8 mouse cellular contexts compared by ENCODE assay signal in the genomic region with DNA sequence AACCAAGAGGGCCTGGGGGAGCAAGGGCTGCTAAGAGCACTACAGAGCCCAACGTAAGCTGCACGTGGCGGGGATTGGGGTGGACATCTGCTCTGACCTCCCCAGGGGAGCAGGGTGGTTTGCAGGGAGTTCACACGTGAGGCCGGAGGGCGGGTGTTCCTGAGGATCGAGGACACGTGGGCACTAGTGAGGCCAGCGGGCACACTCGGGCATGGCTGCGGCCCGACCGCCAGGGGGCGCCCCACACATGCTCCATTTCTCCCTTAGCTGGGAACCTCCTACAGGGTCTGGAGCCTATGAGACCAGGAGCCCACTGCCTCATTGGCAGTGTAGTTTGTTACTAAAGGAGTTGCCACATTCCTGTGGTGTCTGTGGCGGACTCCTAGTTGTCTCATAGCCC. TPM values are rescaled to one million over a fixed set of nuclear protein-coding genes. Genes with fewer than 3 reads are reported as not detected.
DNase-seq lines count a peak whose midpoint lies in the region; ATAC-seq and TF ChIP-seq lines count a peak whose summit lies in the region.

No protein-coding gene starts in this region.

- peak; percentile 52 for TF ChIP-seq CTCF in E14TG2a.4 (conservative IDR thresholded peaks at IDR 0.05; ENCODE audit: low read length)

- H3K4me2 ChIP-seq in heart, embryonic 14.5 days (ENCODE audit: low read length) = peak overlapping the region; percentile 38
- H3K4me2 ChIP-seq in lung, embryonic 16.5 days (ENCODE audit: low read depth, low read length) = no peak overlapping the region

- peak; percentile 87 for DNase-seq in adrenal gland, postnatal 25 days
- peak; percentile 57 for DNase-seq in layer of hippocampus, adult 9-11 months
- DNase-seq in right cerebral cortex, postnatal 10 days (ENCODE audit: low spot score in 2 of 2) = peak; percentile 70 to 80
- DNase-seq in yolk sac, embryonic 10.5 days (ENCODE audit: low spot score) = peak; percentile 60

- H3K4me1 ChIP-seq in E14TG2a.4 (replicated peaks; ENCODE audit: low read depth, low read length) = peaks cover 65% of the 10 kb centered on the region
- H3K4me1 ChIP-seq in heart, embryonic 14.5 days (ENCODE audit: control insufficient read depth in 2 of 2, insufficient read depth in 2 of 2, low read length in 2 of 2) = peaks cover 34 to 58% of the 10 kb centered on the region in 2 experiments
- peaks cover 27% of the 10 kb centered on the region for H3K4me1 ChIP-seq in lung, embryonic 16.5 days (replicated peaks; ENCODE audit: control insufficient read depth, insufficient read depth, low read length)

- no peak overlapping the region for H3K27ac ChIP-seq in heart, embryonic 14.5 days (replicated peaks in 1 of 2; ENCODE audit: control insufficient read depth in 1 of 2, insufficient read depth in 1 of 2, low read depth in 2 of 2, low read length in 2 of 2)
- H3K27ac ChIP-seq in lung, embryonic 16.5 days (ENCODE audit: low read length) = no peak overlapping the region

- H3K27me3 ChIP-seq in E14TG2a.4 (ENCODE audit: insufficient read depth, low read length) = peaks cover 79% of the 10 kb centered on the region
- H3K27me3 ChIP-seq in heart, embryonic 14.5 days (ENCODE audit: control insufficient read depth, insufficient read depth, low read length) = peaks cover 21% of the 10 kb centered on the region
- H3K27me3 ChIP-seq in lung, embryonic 16.5 days (ENCODE audit: control insufficient read depth, insufficient read depth, low read depth, low read length) = peaks cover 59% of the 10 kb centered on the region

- peak overlapping the region; percentile 35; the same call in 1 of the 2 replicates for H3K4me3 ChIP-seq in E14TG2a.4 (replicated peaks; ENCODE audit: low read length)
- no peak overlapping the region for H3K4me3 ChIP-seq in heart, embryonic 14.5 days (ENCODE audit: control insufficient read depth in 1 of 2, insufficient read depth in 1 of 2, low read depth in 1 of 2, low read length in 2 of 2)
- no peak overlapping the region for H3K4me3 ChIP-seq in lung, embryonic 16.5 days (ENCODE audit: low read length)

- H3K36me3 ChIP-seq in E14TG2a.4 (ENCODE audit: insufficient read depth, low read length) = no peaks in the 10 kb centered on the region
- no peaks in the 10 kb centered on the region for H3K36me3 ChIP-seq in heart, embryonic 14.5 days (ENCODE audit: control insufficient read depth, insufficient read depth, low read length)
- H3K36me3 ChIP-seq in lung, embryonic 16.5 days (ENCODE audit: control insufficient read depth, insufficient read depth, low read length) = no peaks in the 10 kb centered on the region

- H3K9ac ChIP-seq in heart, embryonic 14.5 days (ENCODE audit: low read length) = no peak overlapping the region
- H3K9ac ChIP-seq in lung, embryonic 16.5 days (ENCODE audit: low read length) = no peak overlapping the region

- peak; percentile 74 for ATAC-seq in erythroblast, adult 5-6 weeks (replicated peaks; ENCODE audit: low FRiP score, poor library complexity, severe bottlenecking)
- no peak for ATAC-seq in heart, embryonic 14.5 days (ENCODE audit: insufficient number of reproducible peaks, insufficient read depth, low FRiP score, low read depth)
- peak; percentile 15; the same call in 1 of the 2 replicates for ATAC-seq in lung, embryonic 16.5 days (ENCODE audit: low read depth)

- H3K9me3 ChIP-seq in E14TG2a.4 (ENCODE audit: low read length) = no peaks in the 10 kb centered on the region
- no peaks in the 10 kb centered on the region for H3K9me3 ChIP-seq in heart, embryonic 14.5 days (ENCODE audit: control insufficient read depth, low read length)
- no peaks in the 10 kb centered on the region for H3K9me3 ChIP-seq in lung, embryonic 16.5 days (ENCODE audit: control insufficient read depth, low read length)

- WGBS in heart, embryonic 14.5 days = 12% methylated on average over 15 of the region's 15 CpGs
- 15% methylated on average over 15 of the region's 15 CpGs for WGBS in lung, embryonic 16.5 days

RNA-seq across cellular contexts. Expression of gene Tmem200b, which starts 5.1 kb away (rescaled TPM):
- total RNA-seq in adrenal gland, postnatal 25 days (2021) = 4.3 and 7.2 TPM in 2 replicates
- not detected in 2 replicates for total RNA-seq in erythroblast, adult 5-6 weeks (2015; ENCODE audit: low replicate concordance)
- 2.0 TPM in 1 of 2 replicates, not detected in the other for total RNA-seq in erythroblast, adult 5-6 weeks (2017; ENCODE audit: low replicate concordance)
- 3.6 and 4.3 TPM in 2 replicates for polyA plus RNA-seq in heart, embryonic 14.5 days (2014; fragmentation: Nextera tagmentation; extraction: Ambion mirVana)
- 0.25 and 0.43 TPM in 2 replicates for polyA plus RNA-seq in lung, embryonic 16.5 days (2015; fragmentation: Nextera tagmentation; extraction: Ambion mirVana)

RNA-seq across cellular contexts. Expression of gene Srsf4, which starts 43.0 kb away (rescaled TPM):
- total RNA-seq in adrenal gland, postnatal 25 days (2021) = 70.9 and 71.7 TPM in 2 replicates
- total RNA-seq in erythroblast, adult 5-6 weeks (2015; ENCODE audit: low replicate concordance) = 20.9 and 23.6 TPM in 2 replicates
- 45.2 and 61.6 TPM in 2 replicates for total RNA-seq in erythroblast, adult 5-6 weeks (2017; ENCODE audit: low replicate concordance)
- polyA plus RNA-seq in heart, embryonic 14.5 days (2014; fragmentation: Nextera tagmentation; extraction: Ambion mirVana) = 63.6 and 69.1 TPM in 2 replicates
- 96.8 and 108 TPM in 2 replicates for polyA plus RNA-seq in lung, embryonic 16.5 days (2015; fragmentation: Nextera tagmentation; extraction: Ambion mirVana)
